In the genomic region with DNA sequence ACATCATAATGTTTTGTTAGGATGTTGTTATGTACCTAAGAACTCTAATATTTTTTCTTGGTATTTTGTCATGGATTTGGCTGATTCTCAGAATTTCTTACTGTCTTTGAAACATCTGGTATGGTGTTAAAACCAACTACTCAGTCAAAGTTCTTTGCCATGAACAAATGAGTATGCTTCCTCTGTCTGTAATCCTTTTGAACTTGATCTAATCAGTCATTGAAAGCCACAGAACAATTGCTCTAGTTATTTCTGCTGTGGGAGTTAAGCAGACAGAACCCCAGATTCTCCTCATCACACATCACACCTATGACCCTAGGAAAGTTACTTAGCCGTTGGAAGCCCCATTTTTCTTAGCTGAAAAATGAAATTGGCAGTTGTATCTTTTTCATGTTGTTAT, we compare ENCODE assay signal across 24 mouse cellular contexts.
"Had no signal": no experiment of that assay in that cellular context is flagged by ENCODE, and none has a peak within 500 bp of the region (broad histone marks: within the 10 kb centered on the region; RNA-seq: fewer than 3 reads in every experiment).

No protein-coding gene starts in this region.

- H3K27me3 ChIP-seq: limb, embryonic 12.5 days; limb, embryonic 15.5 days; megakaryocyte, embryonic 14.5 days; midbrain, embryonic 13.5 days; neural tube, embryonic 13.5 days; stomach, embryonic 15.5 days had no signal

- H3K9ac ChIP-seq: limb, embryonic 12.5 days; limb, embryonic 15.5 days; liver, embryonic 14.5 days; liver, postnatal 0 days; lung, embryonic 14.5 days; midbrain, embryonic 13.5 days; neural tube, embryonic 13.5 days; stomach, embryonic 15.5 days had no signal

- H3K9me3 ChIP-seq: limb, embryonic 12.5 days; limb, embryonic 15.5 days; megakaryocyte, embryonic 14.5 days; midbrain, embryonic 10.5 days; midbrain, embryonic 13.5 days; neural tube, embryonic 13.5 days; stomach, embryonic 15.5 days had no signal

- H3K4me2 ChIP-seq: limb, embryonic 12.5 days; limb, embryonic 15.5 days; liver, embryonic 11.5 days; lung, embryonic 14.5 days; midbrain, embryonic 13.5 days; neural tube, embryonic 13.5 days; stomach, embryonic 15.5 days had no signal

- H3K36me3 ChIP-seq: limb, embryonic 12.5 days; limb, embryonic 15.5 days; midbrain, embryonic 10.5 days; midbrain, embryonic 13.5 days; neural tube, embryonic 13.5 days; stomach, embryonic 15.5 days had no signal

- H3K4me3 ChIP-seq: limb, embryonic 12.5 days; limb, embryonic 15.5 days; megakaryocyte, embryonic 14.5 days; midbrain, embryonic 10.5 days; midbrain, embryonic 13.5 days; myocyte; neural tube, embryonic 13.5 days; stomach, embryonic 15.5 days had no signal

- H3K27ac ChIP-seq: limb, embryonic 12.5 days; limb, embryonic 15.5 days; liver, embryonic 14.5 days; midbrain, embryonic 10.5 days; midbrain, embryonic 13.5 days; neural tube, embryonic 13.5 days; stomach, embryonic 15.5 days had no signal

- ATAC-seq: lung, postnatal 0 days; midbrain, embryonic 13.5 days; midbrain, embryonic 16.5 days had no signal

- DNase-seq: kidney, adult 9 months; kidney, postnatal 14 days; kidney, postnatal 4 days; layer of hippocampus, postnatal 36 days; left cerebral cortex, postnatal 4 days; liver, postnatal 0 days; lung, embryonic 14.5 days; lung, postnatal 36 days; retina, postnatal 1 day; right cerebral cortex, postnatal 25 days; spleen, adult 18-20 months; thymus, postnatal 25 days had no signal
